Mouse (Mus musculus): ENCODE data around the gene Arhgap15.

- TF ChIP-seq CTCF (IDR thresholded peaks at IDR 0.05; ENCODE audit: low read depth, low read length) = no peak
- TF ChIP-seq POLR2A (IDR thresholded peaks at IDR 0.05; ENCODE audit: extremely low read depth, insufficient read depth, low read length) = no peak
Measured at GRCm38 (mm10) chr2:44274425-44274824, 525.8 kb downstream of the Arhgap15 start.
